Mouse (Mus musculus) neural tube, embryonic 14.5 days (tissue): ENCODE results near the gene Mpig6b. TPM values are rescaled to one million over a fixed set of nuclear protein-coding genes. Genes with fewer than 3 reads are reported as not detected.
A peak's percentile ranks its signal among the peaks of the same experiment; 100 is the strongest.

ENCODE experiments used
- ATAC-seq: fragments of 200-750 bp; cut with Nextera tagmentation; 2 replicates; pipeline ENCODE4 v1.8.0; 2017; ENCODE audit warnings: low read depth, mild to moderate bottlenecking, moderate TSS enrichment, moderate library complexity
- H3K27ac ChIP-seq: fragments of 300-500 bp; sonication (generic); 2 replicates; pipeline ENCODE4 v1.5.1; 2014; ENCODE audit warnings: low read depth, mild to moderate bottlenecking, control low read depth, low read length, moderate library complexity, mixed read lengths
- H3K27me3 ChIP-seq: fragments of 300-500 bp; sonication (generic); 2 replicates; pipeline ENCODE4 v1.6.1; 2014; ENCODE audit warnings: low read length; ENCODE audit not compliant: control insufficient read depth, insufficient read depth
- H3K36me3 ChIP-seq: fragments of 300-500 bp; sonication (generic); 2 replicates; pipeline ENCODE4 v1.6.1; 2014; ENCODE audit warnings: low read length, mixed read lengths; ENCODE audit not compliant: control insufficient read depth, insufficient read depth
- H3K4me1 ChIP-seq: fragments of 300-500 bp; sonication (generic); 2 replicates; pipeline ENCODE4 v1.6.1; 2014; ENCODE audit warnings: low read length; ENCODE audit not compliant: control insufficient read depth, insufficient read depth
- H3K4me2 ChIP-seq: fragments of 300-500 bp; sonication (generic); 2 replicates; pipeline ENCODE4 v1.6.1; 2014; ENCODE audit warnings: mild to moderate bottlenecking, low read depth, low read length, control low read depth
- H3K4me3 ChIP-seq: fragments of 300-500 bp; sonication (generic); 2 replicates; pipeline ENCODE4 v1.5.1; 2014; ENCODE audit warnings: low read depth, low read length, control low read depth, mixed read lengths
- H3K9ac ChIP-seq: fragments of 300-500 bp; sonication (generic); replicated peaks from 2 replicates; pipeline ENCODE4 v1.6.1; 2014; ENCODE audit warnings: low read depth, mild to moderate bottlenecking, control low read depth, low read length, mixed read lengths
- H3K9me3 ChIP-seq: fragments of 300-500 bp; sonication (generic); 2 replicates; pipeline ENCODE4 v1.6.1; 2016; ENCODE audit warnings: low read length; ENCODE audit not compliant: control insufficient read depth
- WGBS: fragments of 180-500 bp; shearing (Covaris S2); extraction: QIAGEN DNeasy Blood & Tissue Kit; methylation state at CpG from one replicate; pipeline ENCODE4 v1.1.7; 2014; 5-methylcytosine and 5-hydroxymethylcytosine counted together
- polyA plus RNA-seq: library from polyadenylated mRNA; unstranded; fragments of >200 nt; fragmentation: Nextera tagmentation; extraction: Ambion mirVana; gene quantifications from 2 replicates; pipeline ENCODE4 v1.2.1, GENCODE M21; 2014

Gene Mpig6b
- polyA plus RNA-seq, 1 experiment from 2014 or later: 0.15 TPM

DNA sequence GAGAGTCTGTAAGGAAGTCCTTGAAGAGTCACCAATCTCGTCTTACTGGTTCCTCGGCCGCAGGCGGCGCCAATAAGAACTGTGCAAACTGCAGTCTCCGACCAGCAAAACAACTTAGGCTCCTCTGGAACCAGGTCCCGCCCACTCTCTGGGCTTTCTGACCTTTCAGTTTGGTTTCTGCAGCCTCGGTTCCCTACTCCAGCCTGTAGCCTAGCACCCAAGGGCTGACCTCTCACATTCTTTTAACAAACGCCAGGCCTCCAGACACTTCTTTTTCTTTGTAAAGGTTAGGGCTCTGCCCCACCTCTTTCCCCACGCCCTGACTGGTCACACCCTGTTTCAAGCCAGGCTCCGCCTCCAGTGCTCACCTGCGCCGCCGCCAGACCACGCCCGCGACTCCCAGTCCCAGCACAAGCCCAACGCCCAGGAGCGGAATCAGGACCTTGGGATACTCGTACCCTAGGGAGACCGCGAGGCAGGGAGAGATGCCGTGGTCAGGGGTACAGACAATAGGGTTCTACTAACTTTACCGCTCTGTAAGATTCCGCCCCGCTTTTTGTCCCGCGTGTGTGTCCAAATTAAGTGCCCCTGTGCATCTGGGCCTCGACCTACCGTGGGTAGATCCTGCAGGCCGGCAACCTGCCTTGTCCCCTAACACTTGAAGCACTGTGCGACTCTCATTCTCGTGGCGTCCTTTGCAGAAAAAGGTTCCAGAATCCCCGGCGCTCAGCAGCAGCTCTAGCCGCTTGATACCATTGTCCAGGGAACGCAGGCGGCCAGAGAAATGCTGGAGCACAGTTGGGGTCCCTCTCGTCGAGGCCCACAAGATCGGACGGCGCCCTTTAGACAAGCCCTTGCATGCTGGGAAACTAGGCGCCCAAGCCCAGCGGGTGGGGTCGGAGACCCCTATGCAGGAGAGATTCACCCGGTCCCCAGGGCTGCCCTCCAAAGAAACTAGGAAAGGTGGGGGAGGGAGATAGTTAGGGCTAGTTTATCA is 735 bp downstream of the Mpig6b start, which contains the start of gene Ly6g6c:
Ly6g6c (plus strand) TSS at position 438 of the 997 bp plus-strand sequence.
- peak; percentile 30; the same call in 1 of the 2 replicates for ATAC-seq
- H3K4me2 ChIP-seq: peak within 1 kb of the TSS; percentile 40
- peaks cover 9% of the 10 kb centered on the region for H3K36me3 ChIP-seq
- H3K27ac ChIP-seq: no peak within 1 kb of the TSS
- 2% methylated on average over 48 of the region's 48 CpGs for WGBS
- no peak within 1 kb of the TSS for H3K9ac ChIP-seq
- 0 out of 2 replicates have a peak, but pooled peaks cover 6% of the 10 kb centered on the region for H3K27me3 ChIP-seq
- no peaks in the 10 kb centered on the region for H3K9me3 ChIP-seq
- 0 out of 2 replicates have a peak within 1 kb of the TSS, but pooled peaks have one; percentile 1 for H3K4me3 ChIP-seq
- peaks cover 16% of the 10 kb centered on the region for H3K4me1 ChIP-seq

DNA sequence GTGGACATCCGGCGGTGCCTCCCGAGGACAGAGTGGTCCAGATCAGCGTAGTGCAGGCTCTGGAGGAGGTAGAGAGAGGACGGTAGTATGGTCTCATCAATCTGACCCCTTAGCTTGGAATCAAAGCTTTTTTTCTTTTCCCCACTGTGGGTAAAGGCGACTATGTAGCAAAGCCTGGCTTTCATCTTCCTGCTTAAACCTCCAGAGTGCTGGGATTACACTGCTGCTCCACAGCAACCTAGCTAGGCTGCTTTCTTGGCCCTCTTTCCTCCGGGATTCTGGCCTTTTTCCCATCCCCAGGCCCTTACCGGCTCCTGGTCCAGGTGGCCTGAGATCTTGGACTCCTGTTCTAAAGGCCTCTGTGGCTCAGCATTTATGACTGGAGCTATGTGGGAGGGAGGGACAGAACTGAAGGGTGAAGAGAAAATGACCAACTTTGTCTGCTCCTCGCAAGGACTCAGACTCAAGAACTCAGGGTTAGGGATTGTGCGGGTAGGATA is 1.6 kb downstream of the Mpig6b start:
- H3K27ac ChIP-seq: no peak overlapping the region
- H3K4me2 ChIP-seq: peak overlapping the region; percentile 40; the same call in 1 of the 2 replicates
- H3K27me3 ChIP-seq: 0 out of 2 replicates have a peak, but pooled peaks cover 6% of the 10 kb centered on the region
- ATAC-seq: no peak
- no peaks in the 10 kb centered on the region for H3K9me3 ChIP-seq
- no peak overlapping the region for H3K9ac ChIP-seq
- H3K4me1 ChIP-seq: peaks cover 22% of the 10 kb centered on the region
- peaks cover 9% of the 10 kb centered on the region for H3K36me3 ChIP-seq
- WGBS: 42% methylated on average over 10 of the region's 10 CpGs
- no peak overlapping the region for H3K4me3 ChIP-seq

DNA sequence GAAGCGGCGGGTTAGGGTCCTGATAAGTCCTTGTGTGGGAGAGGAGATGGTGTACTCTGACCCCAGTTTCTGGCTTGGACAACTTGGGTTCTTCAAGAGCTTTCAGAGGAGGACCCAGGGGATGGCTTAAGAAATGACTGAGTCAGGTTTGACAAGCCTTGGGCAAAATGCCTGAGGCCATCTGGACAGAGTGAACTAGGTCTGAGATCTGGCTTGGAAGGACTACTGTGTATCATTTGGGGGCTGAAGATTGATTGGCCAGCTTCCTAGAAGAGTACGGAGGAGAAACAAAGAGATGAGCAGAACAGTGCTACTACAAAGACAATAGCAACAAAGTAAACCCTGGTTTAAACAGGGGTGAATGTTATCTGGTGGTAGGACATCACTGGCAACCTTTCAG is 2.5 kb downstream of the Mpig6b start:
- 82% methylated on average over 3 of the region's 3 CpGs for WGBS
- H3K9ac ChIP-seq: no peak overlapping the region
- H3K36me3 ChIP-seq: peaks cover 9% of the 10 kb centered on the region
- no peaks in the 10 kb centered on the region for H3K9me3 ChIP-seq
- 0 out of 2 replicates have a peak, but pooled peaks cover 6% of the 10 kb centered on the region for H3K27me3 ChIP-seq
- H3K4me2 ChIP-seq: no peak overlapping the region
- H3K27ac ChIP-seq: no peak overlapping the region
- ATAC-seq: no peak
- no peak overlapping the region for H3K4me3 ChIP-seq
- H3K4me1 ChIP-seq: peaks cover 22% of the 10 kb centered on the region

DNA sequence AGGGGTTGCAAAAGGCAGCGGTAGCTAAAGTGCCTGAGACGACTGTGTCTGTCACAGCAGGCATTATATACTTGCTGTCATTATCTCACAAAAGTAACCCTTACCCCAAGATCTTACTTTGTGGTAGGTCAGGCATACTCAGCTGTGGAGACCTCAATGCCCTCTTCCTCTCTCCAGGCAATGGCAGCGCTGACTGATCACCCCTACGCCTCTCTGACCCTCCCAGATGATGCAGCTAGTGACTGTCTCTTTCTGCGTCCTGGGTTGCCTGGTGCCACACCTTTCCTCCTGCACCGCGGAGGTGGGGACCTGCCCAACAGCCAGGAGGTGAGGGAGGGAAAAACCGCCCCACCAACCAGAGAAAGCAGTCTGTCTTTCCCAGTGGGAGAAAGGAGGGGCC is 4.7 kb downstream of the Mpig6b start:
- Histone ChIP-seq H3K4me3 (no peak overlapping the region), H3K27ac (no peak overlapping the region), H3K4me1 (peaks cover 22% of the 10 kb centered on the region), H3K4me2 (no peak overlapping the region), H3K9ac (no peak overlapping the region), H3K9me3 (no peaks in the 10 kb centered on the region), H3K27me3 (0 out of 2 replicates have a peak, but pooled peaks cover 6% of the 10 kb centered on the region), H3K36me3 (peaks cover 9% of the 10 kb centered on the region)
- no peak for ATAC-seq
- 83% methylated on average over 8 of the region's 8 CpGs for WGBS

DNA sequence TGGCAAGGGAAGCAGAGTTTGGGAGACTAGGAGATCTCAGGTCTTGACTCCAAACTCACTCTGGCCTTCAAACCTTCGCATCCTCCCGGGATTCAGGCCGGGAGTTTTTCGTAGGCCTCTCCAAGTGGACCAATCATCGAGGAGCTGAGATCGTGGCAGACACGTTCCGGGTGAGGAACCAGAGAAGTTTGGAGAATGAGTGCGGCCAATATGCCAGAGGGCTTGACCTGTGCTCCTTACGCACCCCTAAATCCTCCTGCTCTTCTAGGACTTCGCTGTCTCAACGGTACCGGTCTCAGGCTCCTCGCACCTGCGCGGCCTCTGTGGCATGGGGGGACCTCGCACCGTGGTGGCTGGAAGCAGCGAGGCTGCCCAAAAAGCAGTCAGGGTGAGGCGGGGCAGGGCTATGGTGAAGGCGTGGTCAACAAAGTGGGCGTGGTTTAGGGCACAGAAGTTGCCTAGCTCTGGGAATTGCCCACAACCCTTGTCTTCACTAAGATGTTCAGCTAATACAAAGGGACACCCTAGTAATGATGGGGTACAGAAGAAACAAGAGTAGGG is 5.2 kb downstream of the Mpig6b start:
- Histone ChIP-seq H3K27me3 (0 out of 2 replicates have a peak, but pooled peaks cover 6% of the 10 kb centered on the region), H3K36me3 (peaks cover 9% of the 10 kb centered on the region), H3K4me1 (peaks cover 22% of the 10 kb centered on the region), H3K4me2 (peak overlapping the region; percentile 84), H3K9me3 (no peaks in the 10 kb centered on the region), H3K9ac (no peak overlapping the region), H3K4me3 (peak overlapping the region; percentile 77; the same call in 1 of the 2 replicates), H3K27ac (no peak overlapping the region)
- no peak for ATAC-seq
- 51% methylated on average over 22 of the region's 22 CpGs for WGBS

DNA sequence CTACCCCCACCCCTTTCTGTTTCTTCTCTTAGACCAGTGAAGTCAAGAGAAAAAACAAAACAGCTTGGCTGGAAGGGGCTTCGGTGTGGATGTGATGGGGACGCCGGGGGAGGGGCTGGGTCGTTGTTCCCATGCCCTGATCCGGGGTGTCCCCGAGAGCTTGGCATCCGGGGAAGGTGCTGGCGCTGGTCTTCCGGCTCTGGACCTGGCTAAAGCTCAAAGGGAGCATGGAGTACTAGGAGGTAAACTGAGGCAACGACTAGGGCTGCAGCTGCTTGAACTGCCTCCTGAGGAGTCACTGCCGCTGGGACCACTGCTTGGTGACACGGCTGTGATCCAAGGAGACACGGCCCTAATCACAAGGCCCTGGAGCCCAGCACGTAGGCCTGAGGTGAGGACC is 5.9 kb downstream of the Mpig6b start:
- peak overlapping the region; percentile 85 for H3K9ac ChIP-seq
- peak overlapping the region; percentile 84 for H3K4me2 ChIP-seq
- no peaks in the 10 kb centered on the region for H3K9me3 ChIP-seq
- peaks cover 18% of the 10 kb centered on the region for H3K4me1 ChIP-seq
- 0 out of 2 replicates have a peak, but pooled peaks have one; percentile 0 for ATAC-seq
- H3K27me3 ChIP-seq: 0 out of 2 replicates have a peak, but pooled peaks cover 1% of the 10 kb centered on the region
- H3K27ac ChIP-seq: no peak overlapping the region
- H3K4me3 ChIP-seq: peak overlapping the region; percentile 77
- peaks cover 9% of the 10 kb centered on the region for H3K36me3 ChIP-seq
- 22% methylated on average over 14 of the region's 14 CpGs for WGBS

DNA sequence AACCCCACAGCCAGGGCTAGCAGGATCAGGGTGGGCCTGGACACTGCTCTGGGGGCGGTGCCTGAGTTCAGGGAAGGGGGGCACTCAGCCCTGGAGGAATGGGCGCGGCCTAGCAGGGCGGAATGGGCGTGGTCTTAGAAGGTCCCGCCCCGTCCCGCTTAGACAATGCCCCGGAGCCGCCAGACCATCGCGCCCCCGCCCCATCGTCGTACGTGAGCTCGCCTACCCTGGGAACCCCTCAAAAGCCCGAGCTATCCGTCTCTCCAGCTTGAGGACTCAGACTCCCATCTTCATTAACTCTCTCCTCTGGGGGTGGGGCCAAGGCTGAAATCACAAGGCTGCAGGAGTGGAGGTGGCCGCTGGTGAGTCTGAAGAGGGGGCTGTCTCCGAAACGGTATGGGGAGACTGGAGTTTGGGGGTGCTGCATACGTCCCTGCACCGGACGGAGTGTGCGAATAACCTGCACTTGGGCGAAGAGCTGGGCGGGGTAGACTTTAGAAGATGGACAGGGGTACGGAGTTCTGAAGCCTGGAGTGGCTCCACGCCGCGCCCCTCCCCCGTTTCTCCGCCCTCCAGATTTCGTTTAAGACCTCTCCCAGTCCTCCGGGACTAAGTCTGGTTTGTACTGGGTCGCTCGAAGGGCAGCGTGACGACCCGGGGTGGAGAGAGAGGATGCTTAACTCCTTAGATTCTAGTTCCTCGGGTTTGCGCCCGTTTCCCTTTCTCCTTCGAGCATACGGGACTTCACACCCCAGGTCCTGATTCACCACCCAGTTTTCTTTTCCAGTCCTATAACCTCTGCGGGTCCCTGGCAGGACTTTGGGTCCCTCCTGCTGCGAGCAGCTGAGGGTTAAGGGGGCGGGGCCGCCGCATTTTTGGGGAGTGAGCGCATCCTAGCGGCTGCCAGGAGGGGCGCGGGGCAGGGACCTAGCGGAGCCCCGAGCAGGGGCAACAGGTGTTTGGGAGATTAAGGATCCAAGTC is 6.8 kb downstream of the Mpig6b start, which contains the start of gene Ddah2:
Ddah2 (plus strand) TSS at position 125 of the 982 bp plus-strand sequence.
- WGBS: under 1% methylated on average over 53 of the region's 57 CpGs
- Histone ChIP-seq H3K9ac (peak within 1 kb of the TSS; percentile 85), H3K27ac (peak within 1 kb of the TSS; percentile 82), H3K4me3 (peak within 1 kb of the TSS; percentile 77), H3K9me3 (no peaks in the 10 kb centered on the region), H3K27me3 (no peaks in the 10 kb centered on the region), H3K36me3 (peaks cover 9% of the 10 kb centered on the region), H3K4me1 (peaks cover 13% of the 10 kb centered on the region), H3K4me2 (peak within 1 kb of the TSS; percentile 84)
- peak; percentile 90 for ATAC-seq

DNA sequence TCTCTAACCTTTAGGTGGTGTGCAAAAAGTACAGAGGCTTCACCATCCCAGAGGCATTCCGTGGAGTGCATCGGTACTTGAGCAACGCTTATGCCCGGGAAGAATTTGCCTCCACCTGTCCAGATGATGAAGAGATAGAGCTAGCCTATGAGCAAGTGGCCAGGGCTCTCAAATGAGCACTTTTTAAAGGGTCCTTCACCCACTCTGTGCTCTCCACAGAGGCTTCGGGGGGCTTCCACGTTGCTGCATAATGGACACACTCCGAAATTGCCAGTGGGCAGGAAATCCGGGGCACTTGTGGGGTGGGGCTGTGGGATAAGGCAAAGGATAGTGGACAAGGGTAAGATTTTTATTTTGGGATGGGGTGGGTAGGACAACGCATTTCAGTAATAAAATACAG is 7.7 kb downstream of the Mpig6b start:
- peaks cover 13% of the 10 kb centered on the region for H3K4me1 ChIP-seq
- no peak overlapping the region for H3K9ac ChIP-seq
- H3K4me3 ChIP-seq: peak overlapping the region; percentile 77
- H3K4me2 ChIP-seq: peak overlapping the region; percentile 84
- 70% methylated on average over 9 of the region's 9 CpGs for WGBS
- peaks cover 9% of the 10 kb centered on the region for H3K36me3 ChIP-seq
- H3K9me3 ChIP-seq: no peaks in the 10 kb centered on the region
- H3K27ac ChIP-seq: no peak overlapping the region; the same call in 1 of the 2 replicates
- peak; percentile 9; the same call in 1 of the 2 replicates for ATAC-seq
- no peaks in the 10 kb centered on the region for H3K27me3 ChIP-seq
